Mouse (Mus musculus) stomach, postnatal 0 days (tissue): ENCODE measurements around the gene Klhl8. TPM values are rescaled to one million over a fixed set of nuclear protein-coding genes. Genes with fewer than 3 reads are reported as not detected.

Experiments used
- ATAC-seq: fragments of 200-750 bp; cut with Nextera tagmentation; 2 replicates; pipeline ENCODE4 v1.8.0; 2017; ENCODE audit not compliant: low FRiP score, low TSS enrichment
- DNase-seq: peaks from one replicate; pipeline ENCODE4 v3.0.0-alpha.2; 2016; ENCODE audit warnings: low spot score
- H3K27ac ChIP-seq: fragments of 300-500 bp; sonication (generic); replicated peaks from 2 replicates; pipeline ENCODE4 v1.5.1; 2014; ENCODE audit warnings: mild to moderate bottlenecking, control low read depth
- H3K27me3 ChIP-seq: fragments of 300-500 bp; sonication (generic); 2 replicates; pipeline ENCODE4 v1.6.1; 2014; ENCODE audit warnings: low read length; ENCODE audit not compliant: control insufficient read depth, insufficient read depth
- H3K36me3 ChIP-seq: fragments of 300-500 bp; sonication (generic); 2 replicates; pipeline ENCODE4 v1.6.1; 2014; ENCODE audit warnings: low read length, mixed read lengths; ENCODE audit not compliant: control insufficient read depth, insufficient read depth
- H3K4me1 ChIP-seq: fragments of 300-500 bp; sonication (generic); replicated peaks from 2 replicates; pipeline ENCODE4 v1.6.1; 2014; ENCODE audit warnings: antibody characterized with exemption; ENCODE audit not compliant: control insufficient read depth, insufficient read depth
- H3K4me2 ChIP-seq: fragments of 300-500 bp; sonication (generic); replicated peaks from 2 replicates; pipeline ENCODE4 v1.6.1; 2014; ENCODE audit warnings: low read depth, mild to moderate bottlenecking, control low read depth, moderate library complexity
- H3K4me3 ChIP-seq: fragments of 300-500 bp; sonication (generic); 2 replicates; pipeline ENCODE4 v1.5.1; 2014; ENCODE audit warnings: low read depth, low read length, control low read depth
- H3K9ac ChIP-seq: fragments of 300-500 bp; sonication (generic); 2 replicates; pipeline ENCODE4 v1.6.1; 2014; ENCODE audit warnings: mild to moderate bottlenecking, low read length, control low read depth, mixed read lengths
- H3K9me3 ChIP-seq: fragments of 300-500 bp; sonication (generic); 2 replicates; pipeline ENCODE4 v1.6.1; 2016; ENCODE audit warnings: low read length; ENCODE audit not compliant: control insufficient read depth
- CTCF ChIP-seq: IDR thresholded peaks from 2 replicates; pipeline ENCODE4 v1.5.1; 2016; ENCODE audit warnings: antibody characterized with exemption, low read depth, mild to moderate bottlenecking, moderate library complexity
- EP300 ChIP-seq: optimal IDR thresholded peaks from 2 replicates; pipeline ENCODE3; 2016; ENCODE audit warnings: antibody characterized with exemption
- WGBS: fragments of 180-500 bp; shearing (Covaris S2); extraction: QIAGEN DNeasy Blood & Tissue Kit; methylation state at CpG from one replicate; pipeline ENCODE4 v1.1.7; 2014; 5-methylcytosine and 5-hydroxymethylcytosine counted together
- polyA plus RNA-seq: library from polyadenylated mRNA; unstranded; fragments of >200 nt; fragmentation: Nextera tagmentation; extraction: Ambion mirVana; gene quantifications from 2 replicates; pipeline ENCODE4 v1.2.1, GENCODE M21; 2015

The Klhl8 gene
- polyA plus RNA-seq, 1 experiment from 2014 or later = 7.7 TPM

- Histone ChIP-seq H3K4me1 (no peaks in the 10 kb centered on the region), H3K9me3 (no peaks in the 10 kb centered on the region), H3K27me3 (no peaks in the 10 kb centered on the region), H3K27ac (no peak overlapping the region), H3K4me2 (no peak overlapping the region), H3K9ac (no peak overlapping the region), H3K4me3 (no peak overlapping the region), H3K36me3 (peaks cover 21% of the 10 kb centered on the region; the same call in 1 of the 2 replicates)
- ATAC-seq = peak; percentile 33; the same call in 1 of the 2 replicates
- DNase-seq = no peak
- no peak for TF ChIP-seq CTCF
- no peak for TF ChIP-seq EP300
- 85% methylated on average over 8 of the region's 8 CpGs for whole genome bisulfite sequencing
Measured at GRCm38 (mm10) chr5:103848546-103848945, 62.5 kb downstream of the Klhl8 start.

DNA sequence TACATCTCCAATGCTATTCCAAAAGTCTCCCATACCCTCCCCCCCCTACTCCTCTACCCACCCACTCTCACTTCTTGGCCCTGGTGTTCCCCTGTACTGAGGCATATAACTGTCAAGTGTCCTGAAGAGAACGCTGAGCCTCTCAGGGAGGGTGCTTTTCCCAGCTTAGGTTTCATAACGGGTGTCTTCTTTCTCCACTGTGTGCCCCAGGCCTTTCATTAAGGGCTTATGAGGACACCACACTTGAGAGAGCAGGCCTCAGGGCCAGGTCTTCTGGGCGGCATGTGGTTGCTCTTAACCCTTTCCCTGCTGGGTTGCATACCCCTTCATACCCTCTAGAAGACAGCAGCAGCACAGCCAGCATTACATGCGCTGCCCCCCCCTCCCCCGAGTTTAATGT is 64.5 kb downstream of the Klhl8 start:
- ATAC-seq = no peak
- TF ChIP-seq EP300 (no peak), CTCF (no peak)
- 76% methylated on average over 5 of the region's 5 CpGs for WGBS

DNA sequence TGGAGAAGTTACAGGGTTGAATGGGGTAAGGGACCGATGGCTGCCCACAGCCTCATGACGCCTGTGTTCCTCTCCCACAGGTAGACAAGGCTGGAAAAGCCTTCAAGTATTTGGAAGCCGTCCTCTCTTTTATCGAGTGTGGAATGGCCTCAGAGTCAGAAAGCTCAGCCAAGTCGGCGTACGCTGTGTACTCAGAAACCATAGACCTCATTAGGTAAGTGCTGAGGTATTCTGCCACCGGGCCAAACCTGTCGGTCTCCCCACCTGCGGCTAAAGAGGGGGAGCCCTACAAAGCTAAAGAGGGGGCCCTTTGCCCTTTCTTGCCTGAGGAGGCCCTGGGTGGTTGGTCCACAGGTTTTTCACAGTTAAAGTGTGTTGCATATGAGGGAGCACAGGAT is 64.9 kb downstream of the Klhl8 start:
- WGBS = 82% methylated on average over 10 of the region's 10 CpGs
- no peak overlapping the region for H3K4me2 ChIP-seq
- ATAC-seq (no peak), DNase-seq (no peak)
- no peaks in the 10 kb centered on the region for H3K4me1 ChIP-seq
- TF ChIP-seq CTCF (no peak), EP300 (no peak)
- H3K9ac ChIP-seq = no peak overlapping the region
- H3K27me3 ChIP-seq = no peaks in the 10 kb centered on the region
- no peaks in the 10 kb centered on the region for H3K9me3 ChIP-seq
- H3K36me3 ChIP-seq = peaks cover 21% of the 10 kb centered on the region; the same call in 1 of the 2 replicates
- no peak overlapping the region for H3K27ac ChIP-seq
- no peak overlapping the region for H3K4me3 ChIP-seq

More for the DNA sequence above, 64.5 kb downstream of the Klhl8 start:
- Histone ChIP-seq H3K4me1 (no peaks in the 10 kb centered on the region), H3K36me3 (peaks cover 22% of the 10 kb centered on the region; the same call in 1 of the 2 replicates), H3K9ac (no peak overlapping the region), H3K4me3 (no peak overlapping the region), H3K9me3 (no peaks in the 10 kb centered on the region), H3K4me2 (no peak overlapping the region), H3K27me3 (no peaks in the 10 kb centered on the region), H3K27ac (no peak overlapping the region)
- DNase-seq = no peak

DNA sequence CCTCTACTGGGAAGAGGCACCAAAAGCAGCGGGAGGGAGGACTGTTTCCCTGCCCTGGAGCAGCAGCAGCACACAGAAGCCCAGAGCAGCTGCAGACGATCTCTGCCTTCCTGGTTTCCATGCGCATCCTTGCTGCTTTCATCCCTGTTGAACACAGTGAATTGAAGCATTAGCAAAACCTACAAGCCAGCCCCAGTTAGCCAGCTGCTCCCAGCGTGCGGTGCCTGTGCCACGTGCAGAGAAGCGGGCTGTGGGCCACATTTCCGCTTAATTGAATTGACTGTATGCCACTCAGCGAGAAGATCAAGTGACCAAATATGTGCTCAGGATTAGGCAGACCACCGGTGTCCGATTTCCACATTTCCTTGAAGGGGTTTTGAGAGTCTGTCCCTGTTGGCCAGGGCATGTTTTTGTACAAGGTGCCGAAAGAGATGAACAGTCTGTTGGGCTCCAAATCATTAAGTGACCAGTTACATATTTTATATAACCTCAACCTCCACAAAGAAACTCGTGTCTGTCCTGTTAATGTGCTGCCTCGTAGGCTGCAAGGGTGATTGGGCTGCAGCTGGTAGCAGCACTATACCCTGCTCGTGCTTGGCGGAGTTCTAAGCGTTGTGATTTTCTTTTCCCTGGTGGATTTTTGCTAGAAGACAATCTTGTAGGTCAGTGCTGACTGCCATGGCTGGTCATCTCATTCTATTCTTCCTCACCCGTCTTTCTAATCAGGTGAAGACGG is 65.5 kb downstream of the Klhl8 start:
- Histone ChIP-seq H3K4me2 (no peak overlapping the region), H3K9me3 (no peaks in the 10 kb centered on the region), H3K27ac (no peak overlapping the region), H3K9ac (no peak overlapping the region), H3K4me1 (no peaks in the 10 kb centered on the region), H3K4me3 (no peak overlapping the region), H3K36me3 (peaks cover 21% of the 10 kb centered on the region; the same call in 1 of the 2 replicates), H3K27me3 (no peaks in the 10 kb centered on the region)
- ATAC-seq (no peak), DNase-seq (no peak)
- TF ChIP-seq EP300 (no peak), CTCF (no peak)
- WGBS = 82% methylated on average over 19 of the region's 19 CpGs

DNA sequence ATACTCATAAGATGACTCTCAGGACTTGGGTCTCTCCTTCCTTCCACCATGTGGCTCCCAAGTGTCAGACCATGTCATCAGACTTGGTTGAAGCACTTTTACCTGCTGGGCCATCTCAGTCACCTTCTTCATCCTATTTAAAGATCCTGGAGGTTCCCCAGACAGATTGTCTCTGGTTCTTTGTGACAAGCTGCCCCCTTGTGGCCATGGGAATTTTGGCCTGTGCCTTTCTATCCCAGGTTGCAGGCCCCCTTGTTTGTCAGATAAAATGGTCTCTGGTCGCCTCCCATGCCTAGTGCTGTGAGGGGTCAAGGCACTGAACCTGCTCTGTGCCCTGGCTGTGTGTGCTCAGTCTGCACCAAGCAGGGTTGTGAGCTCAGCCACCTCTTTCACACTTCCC is 67.1 kb downstream of the Klhl8 start:
- no peaks in the 10 kb centered on the region for H3K9me3 ChIP-seq
- H3K4me3 ChIP-seq = no peak overlapping the region
- peak; percentile 57 for DNase-seq
- H3K27me3 ChIP-seq = no peaks in the 10 kb centered on the region
- H3K9ac ChIP-seq = no peak overlapping the region
- peaks cover 15% of the 10 kb centered on the region; the same call in 1 of the 2 replicates for H3K36me3 ChIP-seq
- H3K4me1 ChIP-seq = no peaks in the 10 kb centered on the region
- ATAC-seq = no peak
- H3K27ac ChIP-seq = no peak overlapping the region
- H3K4me2 ChIP-seq = no peak overlapping the region
- 52% methylated on average over 1 of the region's 1 CpGs for WGBS
- TF ChIP-seq EP300 = no peak
- TF ChIP-seq CTCF = peak; percentile 76

- WGBS = 66% methylated on average over 3 of the region's 3 CpGs
- Histone ChIP-seq H3K4me2 (no peak overlapping the region), H3K36me3 (peaks cover 15% of the 10 kb centered on the region; the same call in 1 of the 2 replicates), H3K9ac (0 out of 2 replicates have a peak overlapping the region, but pooled peaks have one; percentile 18), H3K27ac (peak overlapping the region; percentile 74), H3K4me3 (no peak overlapping the region), H3K9me3 (no peaks in the 10 kb centered on the region), H3K4me1 (no peaks in the 10 kb centered on the region), H3K27me3 (no peaks in the 10 kb centered on the region)
- no peak for TF ChIP-seq EP300
- no peak for TF ChIP-seq CTCF
- DNase-seq (no peak), ATAC-seq (no peak; the same call in 1 of the 2 replicates)
Measured at GRCm38 (mm10) chr5:103839265-103839626, 71.8 kb downstream of the Klhl8 start.
